In genomic region chr9:120732650-120733293, GRCm38 (mm10) we compare ENCODE assay signal across 11 mouse cellular contexts.
DNase-seq lines count a peak whose midpoint lies in the region; ATAC-seq lines count a peak whose summit lies in the region.
"Had no signal": no experiment of that assay in that cellular context is flagged by ENCODE, and none has a peak within 500 bp of the region (broad histone marks: within the 10 kb centered on the region; RNA-seq: fewer than 3 reads in every experiment).

No protein-coding gene starts in this region.

- peaks cover 17% of the 10 kb centered on the region; the same call in 1 of the 2 replicates for H3K27me3 ChIP-seq in hindbrain, embryonic 10.5 days (ENCODE audit: insufficient read depth, poor library complexity, severe bottlenecking)
- no peaks in the 10 kb centered on the region for H3K27me3 ChIP-seq in hindbrain, embryonic 14.5 days (ENCODE audit: control insufficient read depth, insufficient read depth, low read length)
- no peaks in the 10 kb centered on the region for H3K27me3 ChIP-seq in midbrain, embryonic 14.5 days (ENCODE audit: control insufficient read depth, insufficient read depth, low read length)

- H3K36me3 ChIP-seq in hindbrain, embryonic 10.5 days: no peaks in the 10 kb centered on the region
- no peaks in the 10 kb centered on the region for H3K36me3 ChIP-seq in hindbrain, embryonic 14.5 days (replicated peaks; ENCODE audit: control insufficient read depth, insufficient read depth)
- no peaks in the 10 kb centered on the region for H3K36me3 ChIP-seq in midbrain, embryonic 14.5 days (ENCODE audit: control insufficient read depth, insufficient read depth, low read length)

- intact Hi-C loops in left cerebral cortex, postnatal 25 days (cut with DNase I): no loop called here

- peak; percentile 31 for DNase-seq in hindbrain, embryonic 10.5 days (ENCODE audit: low spot score)
- no peak for DNase-seq in hindbrain, embryonic 14.5 days (ENCODE audit: low spot score)
- peak; percentile 73 for DNase-seq in ZHBTc4 (ENCODE audit: low read depth, low spot score)
- DNase-seq in forelimb bud, embryonic 11.5 days (ENCODE audit: low read depth, low spot score): peak; percentile 46
- peak; percentile 14 for DNase-seq in midbrain, embryonic 14.5 days
- no peak for DNase-seq in spleen, postnatal 36 days (ENCODE audit: low spot score in 2 of 2)
- no peak for DNase-seq in left cerebral cortex, postnatal 25 days (ENCODE audit: low spot score in 2 of 2)
- DNase-seq: adrenal gland, postnatal 10 days; cerebellum, adult 2 months had no signal

- H3K4me3 ChIP-seq in hindbrain, embryonic 10.5 days: no peak overlapping the region
- H3K4me3 ChIP-seq in hindbrain, embryonic 14.5 days (replicated peaks; ENCODE audit: low read length): no peak overlapping the region
- no peak overlapping the region for H3K4me3 ChIP-seq in midbrain, embryonic 14.5 days (replicated peaks; ENCODE audit: low read depth, low read length)

- H3K9me3 ChIP-seq in hindbrain, embryonic 10.5 days: no peaks in the 10 kb centered on the region; the same call in 1 of the 2 replicates
- H3K9me3 ChIP-seq in hindbrain, embryonic 14.5 days (ENCODE audit: control insufficient read depth, low read length): peaks cover 5% of the 10 kb centered on the region; the same call in 1 of the 2 replicates
- no peaks in the 10 kb centered on the region for H3K9me3 ChIP-seq in midbrain, embryonic 14.5 days (ENCODE audit: control insufficient read depth, low read length)

- ATAC-seq in hindbrain, embryonic 14.5 days (ENCODE audit: low FRiP score): no peak
- 0 out of 2 replicates have a peak, but pooled peaks have one; percentile 27 for ATAC-seq in midbrain, embryonic 14.5 days (ENCODE audit: low FRiP score, low TSS enrichment)
- no peak for ATAC-seq in megakaryocyte-erythroid progenitor cell, adult 5-6 weeks (replicated peaks; ENCODE audit: low FRiP score, low TSS enrichment, poor library complexity, severe bottlenecking)

- H3K27ac ChIP-seq in hindbrain, embryonic 10.5 days: peak overlapping the region; percentile 80
- no peak overlapping the region for H3K27ac ChIP-seq in hindbrain, embryonic 14.5 days
- no peak overlapping the region for H3K27ac ChIP-seq in midbrain, embryonic 14.5 days (replicated peaks; ENCODE audit: low read depth, low read length)
- H3K27ac ChIP-seq: liver, embryonic 14.5 days had no signal

- H3K9ac ChIP-seq in hindbrain, embryonic 14.5 days: no peak overlapping the region
- no peak overlapping the region; the same call in 1 of the 2 replicates for H3K9ac ChIP-seq in midbrain, embryonic 14.5 days (replicated peaks; ENCODE audit: low read length)
- H3K9ac ChIP-seq: liver, embryonic 14.5 days had no signal

- WGBS in hindbrain, embryonic 10.5 days: 21% methylated on average over 14 of the region's 14 CpGs
- WGBS in hindbrain, embryonic 14.5 days: 29% methylated on average over 14 of the region's 14 CpGs
- 23% methylated on average over 14 of the region's 14 CpGs for WGBS in midbrain, embryonic 14.5 days

- no peak overlapping the region for H3K4me2 ChIP-seq in hindbrain, embryonic 14.5 days (replicated peaks)
- H3K4me2 ChIP-seq in midbrain, embryonic 14.5 days (ENCODE audit: low read length): no peak overlapping the region

- H3K4me1 ChIP-seq in hindbrain, embryonic 10.5 days (replicated peaks): peaks cover 46% of the 10 kb centered on the region
- peaks cover 29% of the 10 kb centered on the region; the same call in 1 of the 2 replicates for H3K4me1 ChIP-seq in hindbrain, embryonic 14.5 days (replicated peaks; ENCODE audit: control insufficient read depth, insufficient read depth, low read length)
- H3K4me1 ChIP-seq in midbrain, embryonic 14.5 days (ENCODE audit: control insufficient read depth, insufficient read depth, low read length): peaks cover 41% of the 10 kb centered on the region

Comparison
In these comparisons a context has a peak if more than half of its experiments do, and no peak if none do; other contexts are left out.
1. DNase-seq: peak in hindbrain, embryonic 10.5 days (single experiment), ZHBTc4 (single experiment), forelimb bud, embryonic 11.5 days (single experiment) and midbrain, embryonic 14.5 days (single experiment); none in hindbrain, embryonic 14.5 days (single experiment), spleen, postnatal 36 days (0 of 2) and left cerebral cortex, postnatal 25 days (0 of 2).